Mouse (Mus musculus): ENCODE measurements around the gene Lzts2.

The Lzts2 gene

GRCm38 (mm10) chr19:45012636-45013035, 1.6 kb upstream of the Lzts2 start:
- peaks cover 5% of the 10 kb centered on the region for H3K36me3 ChIP-seq (ENCODE audit: control insufficient read depth, insufficient read depth, low read length, poor library complexity, severe bottlenecking)
- DNase-seq (ENCODE audit: low read depth, low spot score), result peak; percentile 43
- H3K27me3 ChIP-seq (ENCODE audit: control insufficient read depth, insufficient read depth, low read length, poor library complexity, severe bottlenecking), result no peaks in the 10 kb centered on the region

- DNase-seq (ENCODE audit: low read depth, low spot score), result no peak
- Histone ChIP-seq H3K27me3 (ENCODE audit: control insufficient read depth, insufficient read depth, low read length, poor library complexity, severe bottlenecking) (no peaks in the 10 kb centered on the region; the same call in 1 of the 2 replicates), H3K36me3 (ENCODE audit: control insufficient read depth, insufficient read depth, low read length, poor library complexity, severe bottlenecking) (peaks cover 5% of the 10 kb centered on the region)
Observed at GRCm38 (mm10) chr19:45013581-45014225, 511 bp upstream of the Lzts2 start.

GRCm38 (mm10) chr19:45014981-45015402, 778 bp downstream of the Lzts2 start:
- H3K36me3 ChIP-seq (ENCODE audit: control insufficient read depth, insufficient read depth, low read length, poor library complexity, severe bottlenecking), result peaks cover 5% of the 10 kb centered on the region
- no peak for DNase-seq (ENCODE audit: low read depth, low spot score)
- H3K27me3 ChIP-seq (ENCODE audit: control insufficient read depth, insufficient read depth, low read length, poor library complexity, severe bottlenecking), result no peaks in the 10 kb centered on the region; the same call in 1 of the 2 replicates

- Histone ChIP-seq H3K36me3 (ENCODE audit: control insufficient read depth, insufficient read depth, low read length, poor library complexity, severe bottlenecking) (peaks cover 4% of the 10 kb centered on the region; the same call in 1 of the 2 replicates), H3K27me3 (ENCODE audit: control insufficient read depth, insufficient read depth, low read length, poor library complexity, severe bottlenecking) (no peaks in the 10 kb centered on the region; the same call in 1 of the 2 replicates)
- DNase-seq (ENCODE audit: low read depth, low spot score), result peak; percentile 69
Observed at GRCm38 (mm10) chr19:45015518-45016281, 1.5 kb downstream of the Lzts2 start.

GRCm38 (mm10) chr19:45016341-45017215, 2.4 kb downstream of the Lzts2 start:
- Histone ChIP-seq H3K27me3 (ENCODE audit: control insufficient read depth, insufficient read depth, low read length, poor library complexity, severe bottlenecking) (no peaks in the 10 kb centered on the region; the same call in 1 of the 2 replicates), H3K36me3 (ENCODE audit: control insufficient read depth, insufficient read depth, low read length, poor library complexity, severe bottlenecking) (no peaks in the 10 kb centered on the region; the same call in 1 of the 2 replicates)
- DNase-seq (ENCODE audit: low read depth, low spot score), result no peak

GRCm38 (mm10) chr19:45017216-45017771, 3.1 kb downstream of the Lzts2 start:
- peak; percentile 47 for DNase-seq (ENCODE audit: low read depth, low spot score)
- H3K27me3 ChIP-seq (ENCODE audit: control insufficient read depth, insufficient read depth, low read length, poor library complexity, severe bottlenecking), result no peaks in the 10 kb centered on the region; the same call in 1 of the 2 replicates
- no peaks in the 10 kb centered on the region for H3K36me3 ChIP-seq (ENCODE audit: control insufficient read depth, insufficient read depth, low read length, poor library complexity, severe bottlenecking)

- Histone ChIP-seq H3K36me3 (ENCODE audit: control insufficient read depth, insufficient read depth, low read length, poor library complexity, severe bottlenecking) (no peaks in the 10 kb centered on the region), H3K27me3 (ENCODE audit: control insufficient read depth, insufficient read depth, low read length, poor library complexity, severe bottlenecking) (no peaks in the 10 kb centered on the region; the same call in 1 of the 2 replicates)
- DNase-seq (ENCODE audit: low read depth, low spot score), result peak; percentile 65
Observed at GRCm38 (mm10) chr19:45017909-45018308, 3.7 kb downstream of the Lzts2 start.

GRCm38 (mm10) chr19:45018351-45018831, 4.2 kb downstream of the Lzts2 start:
- Histone ChIP-seq H3K27me3 (ENCODE audit: control insufficient read depth, insufficient read depth, low read length, poor library complexity, severe bottlenecking) (no peaks in the 10 kb centered on the region; the same call in 1 of the 2 replicates), H3K36me3 (ENCODE audit: control insufficient read depth, insufficient read depth, low read length, poor library complexity, severe bottlenecking) (no peaks in the 10 kb centered on the region)
- DNase-seq (ENCODE audit: low read depth, low spot score), result no peak

- DNase-seq (ENCODE audit: low read depth, low spot score), result no peak
- H3K27me3 ChIP-seq (ENCODE audit: control insufficient read depth, insufficient read depth, low read length, poor library complexity, severe bottlenecking), result no peaks in the 10 kb centered on the region; the same call in 1 of the 2 replicates
- H3K36me3 ChIP-seq (ENCODE audit: control insufficient read depth, insufficient read depth, low read length, poor library complexity, severe bottlenecking), result no peaks in the 10 kb centered on the region
Observed at GRCm38 (mm10) chr19:45020348-45020747, 6.1 kb downstream of the Lzts2 start.

- Histone ChIP-seq H3K36me3 (ENCODE audit: control insufficient read depth, insufficient read depth, low read length, poor library complexity, severe bottlenecking) (no peaks in the 10 kb centered on the region), H3K27me3 (ENCODE audit: control insufficient read depth, insufficient read depth, low read length, poor library complexity, severe bottlenecking) (no peaks in the 10 kb centered on the region; the same call in 1 of the 2 replicates)
- DNase-seq (ENCODE audit: low read depth, low spot score), result no peak
Observed at GRCm38 (mm10) chr19:45021362-45021761, 7.1 kb downstream of the Lzts2 start.

GRCm38 (mm10) chr19:45023993-45024392, 9.8 kb downstream of the Lzts2 start:
- no peak for DNase-seq (ENCODE audit: low read depth, low spot score)

GRCm38 (mm10) chr19:45024775-45025174, 10.6 kb downstream of the Lzts2 start:
- H3K36me3 ChIP-seq (ENCODE audit: control insufficient read depth, insufficient read depth, low read length, poor library complexity, severe bottlenecking), result no peaks in the 10 kb centered on the region
- no peaks in the 10 kb centered on the region for H3K27me3 ChIP-seq (ENCODE audit: control insufficient read depth, insufficient read depth, low read length, poor library complexity, severe bottlenecking)
- DNase-seq (ENCODE audit: low read depth, low spot score), result no peak

More at GRCm38 (mm10) chr19:45023993-45024392, 9.8 kb downstream of the Lzts2 start:
- no peaks in the 10 kb centered on the region for H3K36me3 ChIP-seq (ENCODE audit: control insufficient read depth, insufficient read depth, low read length, poor library complexity, severe bottlenecking)
- H3K27me3 ChIP-seq (ENCODE audit: control insufficient read depth, insufficient read depth, low read length, poor library complexity, severe bottlenecking), result no peaks in the 10 kb centered on the region

- Histone ChIP-seq H3K36me3 (ENCODE audit: control insufficient read depth, insufficient read depth, low read length, poor library complexity, severe bottlenecking) (no peaks in the 10 kb centered on the region), H3K27me3 (ENCODE audit: control insufficient read depth, insufficient read depth, low read length, poor library complexity, severe bottlenecking) (no peaks in the 10 kb centered on the region)
- no peak for DNase-seq (ENCODE audit: low read depth, low spot score)
Observed at GRCm38 (mm10) chr19:45025937-45026568, 11.8 kb downstream of the Lzts2 start.

Measured in splenic B cell, adult 2 months (primary cell).